Mouse (Mus musculus) neural tube, embryonic 11.5 days (tissue): ENCODE results near the gene Sgsm2. TPM values are rescaled to one million over a fixed set of nuclear protein-coding genes. Genes with fewer than 3 reads are reported as not detected.

Experiments
- ATAC-seq: fragments of 200-750 bp; cut with Nextera tagmentation; 2 replicates; pipeline ENCODE4 v1.8.0; 2017; ENCODE audit warnings: moderate number of reproducible peaks, mild to moderate bottlenecking, moderate TSS enrichment, moderate library complexity; ENCODE audit not compliant: insufficient read depth, low FRiP score, low TSS enrichment
- DNase-seq: peaks from one replicate; pipeline ENCODE4 v3.0.0-alpha.2; 2015; ENCODE audit warnings: low spot score
- H3K27ac ChIP-seq: fragments of 300-500 bp; sonication (generic); 2 replicates; pipeline ENCODE4 v1.5.1; 2014; ENCODE audit warnings: low read depth, mild to moderate bottlenecking, low read length
- H3K27me3 ChIP-seq: fragments of 300-500 bp; sonication (generic); 2 replicates; pipeline ENCODE4 v1.6.1; 2014; ENCODE audit warnings: mild to moderate bottlenecking, low read length, mixed read lengths; ENCODE audit not compliant: control insufficient read depth, insufficient read depth
- H3K36me3 ChIP-seq: fragments of 300-500 bp; sonication (generic); 2 replicates; pipeline ENCODE4 v1.6.1; 2014; ENCODE audit warnings: mild to moderate bottlenecking, low read length, moderate library complexity, mixed read lengths; ENCODE audit not compliant: control insufficient read depth, insufficient read depth
- H3K4me1 ChIP-seq: fragments of 300-500 bp; sonication (generic); 2 replicates; pipeline ENCODE4 v1.6.1; 2014; ENCODE audit warnings: low read length, mixed read lengths; ENCODE audit not compliant: control insufficient read depth, insufficient read depth
- H3K4me2 ChIP-seq: fragments of 300-500 bp; sonication (generic); 2 replicates; pipeline ENCODE4 v1.6.1; 2014; ENCODE audit warnings: low read depth, mild to moderate bottlenecking, moderate library complexity
- H3K4me3 ChIP-seq: fragments of 300-500 bp; sonication (generic); 2 replicates; pipeline ENCODE4 v1.5.1; 2014; ENCODE audit warnings: low read depth, low read length
- H3K9ac ChIP-seq: fragments of 300-500 bp; sonication (generic); 2 replicates; pipeline ENCODE4 v1.6.1; 2014; ENCODE audit warnings: mild to moderate bottlenecking, low read length
- H3K9me3 ChIP-seq: fragments of 300-500 bp; sonication (generic); 2 replicates; pipeline ENCODE4 v1.6.1; 2016; ENCODE audit warnings: low read length; ENCODE audit not compliant: control insufficient read depth
- WGBS: fragments of 180-500 bp; shearing (Covaris S2); extraction: QIAGEN DNeasy Blood & Tissue Kit; methylation state at CpG from one replicate; pipeline ENCODE4 v1.1.7; 2014; 5-methylcytosine and 5-hydroxymethylcytosine counted together
- microRNA-seq: library from miRNA; unstranded; fragments of <30 nt; microRNA quantifications from one replicate; pipeline ENCODE4, GENCODE M21; 2016
- polyA plus RNA-seq: library from polyadenylated mRNA; unstranded; fragments of >200 nt; fragmentation: Nextera tagmentation; extraction: Ambion mirVana; gene quantifications from 2 replicates; pipeline ENCODE4 v1.2.1, GENCODE M21; 2014

Sgsm2 gene
- polyA plus RNA-seq, 1 experiment from 2014 or later: 7.9 TPM

DNA sequence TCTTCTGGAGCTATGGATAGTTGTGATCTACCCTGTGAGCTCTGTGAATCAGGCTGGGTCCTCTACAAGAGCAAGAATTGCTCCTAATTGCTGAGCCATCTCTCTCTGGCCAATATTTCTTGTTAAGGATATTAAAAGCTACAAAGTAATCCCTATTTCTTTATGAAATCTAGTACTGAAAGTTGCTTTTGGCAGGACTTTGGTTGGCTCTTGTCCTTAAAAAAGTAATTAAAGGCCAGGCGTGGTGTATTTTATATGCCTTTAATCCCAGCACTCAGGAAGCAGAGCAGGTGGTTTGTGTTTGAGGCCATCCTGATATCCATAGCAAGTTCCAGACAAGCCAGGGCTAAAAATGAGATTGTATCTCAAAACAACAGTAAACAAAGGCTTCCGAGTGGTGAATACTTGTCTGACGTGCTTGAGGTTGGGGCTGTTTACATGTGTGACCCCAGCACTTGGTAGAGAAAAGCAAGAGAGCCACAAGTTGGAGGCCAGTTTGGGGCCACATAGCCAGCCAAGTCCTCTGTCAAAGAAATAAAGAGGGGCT, 92.7 kb downstream of the Sgsm2 start:
- Histone ChIP-seq H3K27ac (no peak overlapping the region), H3K4me2 (no peak overlapping the region), H3K4me1 (no peaks in the 10 kb centered on the region), H3K9me3 (no peaks in the 10 kb centered on the region), H3K4me3 (no peak overlapping the region), H3K27me3 (no peaks in the 10 kb centered on the region), H3K36me3 (peaks cover 3% of the 10 kb centered on the region; the same call in 1 of the 2 replicates), H3K9ac (no peak overlapping the region)
- DNase-seq (no peak), ATAC-seq (no peak)
- WGBS: 89% methylated on average over 3 of the region's 3 CpGs

DNA sequence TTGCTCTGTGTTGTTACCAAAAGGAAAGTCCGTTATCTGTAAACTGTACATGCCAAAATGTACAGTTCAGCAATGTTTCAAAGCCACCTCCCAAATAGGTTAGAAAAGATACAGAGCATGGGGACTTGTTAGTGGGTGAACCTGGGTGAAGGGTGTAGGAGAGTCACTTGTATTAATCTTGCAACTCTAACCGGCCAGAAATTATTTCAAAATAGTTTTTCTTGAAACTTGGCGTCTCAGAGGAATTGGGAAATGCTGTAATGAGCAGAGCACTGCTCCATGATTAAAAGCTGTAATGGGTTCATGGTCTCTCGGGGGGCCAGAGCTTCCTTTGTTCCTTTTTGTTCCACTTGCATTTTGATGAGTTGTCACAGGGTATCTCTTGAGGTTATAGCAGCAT, 96.2 kb downstream of the Sgsm2 start:
- Histone ChIP-seq H3K27me3 (no peaks in the 10 kb centered on the region), H3K36me3 (peaks cover 6% of the 10 kb centered on the region)
- DNase-seq: no peak

More for the DNA sequence above, 96.2 kb downstream of the Sgsm2 start:
- 83% methylated on average over 4 of the region's 4 CpGs for WGBS
- no peak overlapping the region for H3K27ac ChIP-seq
- no peak overlapping the region for H3K4me2 ChIP-seq
- no peak overlapping the region for H3K9ac ChIP-seq
- ATAC-seq: no peak
- H3K4me3 ChIP-seq: no peak overlapping the region
- H3K9me3 ChIP-seq: no peaks in the 10 kb centered on the region
- H3K4me1 ChIP-seq: no peaks in the 10 kb centered on the region

Small RNA genes lying within 50 kb of the gene (microRNA-seq; reads per million reads assigned to microRNA genes)
- gene Mir6926: not detected

Other genes starting within 250 kb of the Sgsm2 start
- gene Cluh, start 247.6 kb downstream of the Sgsm2 start, polyA plus RNA-seq: 15.6 and 15.8 TPM in 2 replicates
- gene Pafah1b1, start 172.4 kb downstream of the Sgsm2 start, polyA plus RNA-seq: 95.3 and 107 TPM in 2 replicates
- 43.6 and 47.6 TPM in 2 replicates for gene Mettl16, start 126.2 kb downstream of the Sgsm2 start, polyA plus RNA-seq
- 5.2 and 6.9 TPM in 2 replicates for gene Mnt, start 66.1 kb downstream of the Sgsm2 start, polyA plus RNA-seq
- 49.6 and 50.0 TPM in 2 replicates for gene Tsr1, start 1.0 kb upstream of the Sgsm2 start, polyA plus RNA-seq
- gene Smg6, start 28.8 kb upstream of the Sgsm2 start, polyA plus RNA-seq: 17.1 and 17.4 TPM in 2 replicates
- gene Srr, start 28.9 kb upstream of the Sgsm2 start, polyA plus RNA-seq: 29.4 and 34.3 TPM in 2 replicates